Mouse (Mus musculus) lung, adult 18-20 months (tissue): ENCODE data around the gene Havcr2.
"Not testable (repeated sequence)": the region's sequence is repeated elsewhere in the genome, so short reads cannot be mapped to it uniquely, and the experiment has no call there.

Source experiments
- DNase-seq, 2 experiments: peaks; one replicate each; pipeline ENCODE4 v3.0.0; 2022; ENCODE audit warnings: mixed read lengths in 2 of 2

Gene Havcr2

GRCm38 (mm10) chr11:46454453-46455045 lies at the start of gene Havcr2:
Gene Havcr2, plus strand, starts transcription at chr11:46454935.
- peak; percentile 31 to 43 for DNase-seq

GRCm38 (mm10) chr11:46404986-46405385 lies 49.7 kb upstream of the Havcr2 start:
- no peak for DNase-seq

GRCm38 (mm10) chr11:46406721-46407120 lies 48.0 kb upstream of the Havcr2 start:
- DNase-seq = no peak

GRCm38 (mm10) chr11:46410018-46410563 lies 44.6 kb upstream of the Havcr2 start:
- DNase-seq = no peak

GRCm38 (mm10) chr11:46418438-46418837 lies 36.3 kb upstream of the Havcr2 start:
- DNase-seq = no peak

- no peak for DNase-seq
Measured at GRCm38 (mm10) chr11:46418860-46419259, 35.9 kb upstream of the Havcr2 start.

- no peak for DNase-seq
Measured at GRCm38 (mm10) chr11:46421086-46421888, 33.4 kb upstream of the Havcr2 start.

- not testable (repeated sequence) for DNase-seq
Measured at GRCm38 (mm10) chr11:46428131-46428530, 26.6 kb upstream of the Havcr2 start.

GRCm38 (mm10) chr11:46430123-46430522 lies 24.6 kb upstream of the Havcr2 start:
- no peak for DNase-seq

- peak; percentile 44 to 61 for DNase-seq
Measured at GRCm38 (mm10) chr11:46431129-46431528, 23.6 kb upstream of the Havcr2 start.

- DNase-seq = no peak
Measured at GRCm38 (mm10) chr11:46435363-46435762, 19.4 kb upstream of the Havcr2 start.

- DNase-seq = peak; percentile 97 to 98
Measured at GRCm38 (mm10) chr11:46436760-46437458, 17.8 kb upstream of the Havcr2 start, which contains the start of gene Med7. Gene Med7, plus strand, starts transcription at chr11:46436925.

- peak in 1 of 2 experiments; percentile 13 for DNase-seq
Measured at GRCm38 (mm10) chr11:46437459-46438000, 17.2 kb upstream of the Havcr2 start.

- no peak for DNase-seq
Measured at GRCm38 (mm10) chr11:46439005-46439543, 15.7 kb upstream of the Havcr2 start.

- no peak for DNase-seq
Measured at GRCm38 (mm10) chr11:46441774-46442173, 13.0 kb upstream of the Havcr2 start.

GRCm38 (mm10) chr11:46443152-46443551 lies 11.6 kb upstream of the Havcr2 start:
- DNase-seq = no peak

GRCm38 (mm10) chr11:46443979-46444378 lies 10.8 kb upstream of the Havcr2 start:
- no peak for DNase-seq

GRCm38 (mm10) chr11:46446150-46446549 lies 8.6 kb upstream of the Havcr2 start:
- no peak for DNase-seq

- no peak for DNase-seq
Measured at GRCm38 (mm10) chr11:46447644-46448484, 6.9 kb upstream of the Havcr2 start.

- DNase-seq = no peak
Measured at GRCm38 (mm10) chr11:46449461-46450080, 5.2 kb upstream of the Havcr2 start.

GRCm38 (mm10) chr11:46459960-46460359 lies 5.2 kb downstream of the Havcr2 start:
- DNase-seq = no peak
